Mouse (Mus musculus): ENCODE results near the gene Myo19.

DNA sequence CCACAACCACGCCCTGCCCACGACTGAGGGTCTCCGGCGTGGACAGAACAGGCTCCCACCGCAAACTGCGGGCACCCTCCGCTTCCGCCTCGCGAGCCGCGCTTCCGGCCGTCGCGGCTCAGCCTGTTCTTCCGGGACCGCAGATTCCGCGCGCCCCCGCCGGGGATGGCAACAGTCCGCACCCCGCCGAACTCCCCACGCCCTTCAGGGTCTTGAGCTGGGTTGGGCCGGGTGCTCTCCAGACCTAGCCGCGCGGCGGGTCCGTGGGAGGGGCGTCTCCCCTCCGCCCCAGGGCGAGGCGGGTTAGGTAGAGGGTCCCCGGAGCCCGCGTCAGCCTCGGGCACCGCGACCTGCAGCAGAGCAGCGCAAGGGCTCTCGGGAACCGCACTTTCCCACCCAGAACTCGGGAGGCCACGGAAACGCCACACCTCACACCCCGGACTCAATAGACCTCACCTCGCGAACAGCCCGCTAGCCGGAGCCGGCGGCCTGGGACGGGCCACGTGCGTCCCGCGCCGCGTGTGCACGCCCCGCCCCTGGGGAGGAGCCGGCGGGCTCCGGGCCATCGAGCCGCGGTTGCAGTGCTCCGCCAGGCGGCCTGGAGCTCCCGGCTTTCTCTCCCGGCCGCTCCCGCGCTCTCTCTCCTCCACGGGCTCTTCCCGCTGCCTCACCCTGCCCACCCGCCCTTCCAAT, at the start of gene Myo19, which contains the start of gene Pigw:
- TF ChIP-seq POLR2A (IDR thresholded peaks at IDR 0.05; ENCODE audit: low read depth, low read length): peak; percentile 70
- TF ChIP-seq CTCF (IDR thresholded peaks at IDR 0.05; ENCODE audit: extremely low read depth, insufficient read length, insufficient replicate concordance, low read depth, low read length): no peak

Measured in small intestine, adult 2 months (tissue).